ENCODE assay signal across 8 mouse cellular contexts in genomic region chr10:81560719-81561459, GRCm38 (mm10). TPM values are rescaled to one million over a fixed set of nuclear protein-coding genes. Genes with fewer than 3 reads are reported as not detected.
DNase-seq lines count a peak whose midpoint lies in the region; ATAC-seq and TF ChIP-seq lines count a peak whose summit lies in the region.

No protein-coding gene starts in this region.

- 9% methylated on average over 16 of the region's 16 CpGs for WGBS in intestine, embryonic 16.5 days
- WGBS in lung, adult 2 months, result 6% methylated on average over 16 of the region's 16 CpGs
- 23% methylated on average over 16 of the region's 16 CpGs for WGBS in neural tube, embryonic 15.5 days

- no peak for DNase-seq in left cerebral cortex, adult 2 months (ENCODE audit: extremely low spot score in 1 of 2, low spot score in 2 of 2)
- DNase-seq in left cerebral cortex, adult 11 months (ENCODE audit: low spot score), result no peak
- DNase-seq in lung, adult 2 months, result peak; percentile 49
- no peak for DNase-seq in urinary bladder, adult 2 months (ENCODE audit: low spot score)
- DNase-seq in gastrocnemius, adult 8-10 months (ENCODE audit: low spot score in 2 of 2), result no peak

- H3K9ac ChIP-seq in intestine, embryonic 16.5 days (ENCODE audit: low read depth, low read length), result peak overlapping the region; percentile 98
- peak overlapping the region; percentile 96 for H3K9ac ChIP-seq in neural tube, embryonic 15.5 days (replicated peaks)

- peaks cover 15% of the 10 kb centered on the region for H3K36me3 ChIP-seq in intestine, embryonic 16.5 days (ENCODE audit: control insufficient read depth, insufficient read depth, low read length)
- peaks cover 21% of the 10 kb centered on the region for H3K36me3 ChIP-seq in neural tube, embryonic 15.5 days

- no peak for TF ChIP-seq POLR2A in lung, adult 2 months (IDR thresholded peaks at IDR 0.05; ENCODE audit: borderline replicate concordance, extremely low read depth, low read depth, low read length)

- TF ChIP-seq CTCF in left cerebral cortex, adult 2 months (IDR thresholded peaks at IDR 0.05), result no peak
- no peak for TF ChIP-seq CTCF in lung, adult 2 months (IDR thresholded peaks at IDR 0.05; ENCODE audit: insufficient read depth, low read length)

- H3K4me2 ChIP-seq in intestine, embryonic 16.5 days (ENCODE audit: low read depth, low read length), result peak overlapping the region; percentile 88
- peak overlapping the region; percentile 92 for H3K4me2 ChIP-seq in neural tube, embryonic 15.5 days

- 0 out of 2 replicates have a peak, but pooled peaks have one; percentile 13 for ATAC-seq in erythroid progenitor cell, adult 5-6 weeks (replicated peaks; ENCODE audit: low FRiP score, poor library complexity, severe bottlenecking)
- peak; percentile 44 for ATAC-seq in intestine, embryonic 16.5 days
- ATAC-seq in neural tube, embryonic 15.5 days (ENCODE audit: low FRiP score), result no peak

- H3K27me3 ChIP-seq in intestine, embryonic 16.5 days (replicated peaks; ENCODE audit: control insufficient read depth, insufficient read depth, low read length), result no peaks in the 10 kb centered on the region
- H3K27me3 ChIP-seq in neural tube, embryonic 15.5 days (replicated peaks), result peaks cover 9% of the 10 kb centered on the region

- intact Hi-C loops in left cerebral cortex, adult 2 months (cut with DNase I), result no loop called here

- peak overlapping the region; percentile 84 for H3K4me3 ChIP-seq in left cerebral cortex, adult 2 months
- H3K4me3 ChIP-seq in intestine, embryonic 16.5 days (ENCODE audit: low read length), result peak overlapping the region; percentile 90
- H3K4me3 ChIP-seq in lung, adult 2 months (replicated peaks; ENCODE audit: extremely low read depth, low read depth, low read length), result peak overlapping the region; percentile 72
- H3K4me3 ChIP-seq in neural tube, embryonic 15.5 days (replicated peaks), result peak overlapping the region; percentile 86

- peak overlapping the region; percentile 99 for H3K27ac ChIP-seq in left cerebral cortex, adult 2 months
- peak overlapping the region; percentile 97 for H3K27ac ChIP-seq in intestine, embryonic 16.5 days (ENCODE audit: low read length)
- peak overlapping the region; percentile 86; the same call in 1 of the 2 replicates for H3K27ac ChIP-seq in neural tube, embryonic 15.5 days (replicated peaks)

- peaks cover 3% of the 10 kb centered on the region; the same call in 1 of the 2 replicates for H3K9me3 ChIP-seq in intestine, embryonic 16.5 days (ENCODE audit: control insufficient read depth, low read length)
- H3K9me3 ChIP-seq in neural tube, embryonic 15.5 days (replicated peaks), result no peaks in the 10 kb centered on the region

- peaks cover 52% of the 10 kb centered on the region for H3K4me1 ChIP-seq in intestine, embryonic 16.5 days (ENCODE audit: control insufficient read depth, insufficient read depth, low read length)
- peaks cover 24% of the 10 kb centered on the region for H3K4me1 ChIP-seq in lung, adult 2 months (ENCODE audit: control insufficient read depth, insufficient read depth, low read length)
- H3K4me1 ChIP-seq in neural tube, embryonic 15.5 days, result peaks cover 52% of the 10 kb centered on the region

RNA-seq across cellular contexts. Expression of gene Aes, which starts 1.6 kb away (rescaled TPM):
- 100 to 1,000 TPM; 637 to 727 TPM for total RNA-seq in left cerebral cortex, adult 2 months (2021)
- 103 and 116 TPM in 2 replicates for total RNA-seq in erythroid progenitor cell, adult 5-6 weeks (2015; ENCODE audit: low replicate concordance)
- total RNA-seq in erythroid progenitor cell, adult 5-6 weeks (2017; ENCODE audit: low replicate concordance), result 44.2 and 47.5 TPM in 2 replicates
- 473 and 518 TPM in 2 replicates for polyA plus RNA-seq in intestine, embryonic 16.5 days (2015; fragmentation: Nextera tagmentation; extraction: Ambion mirVana)
- 1,275 and 1,423 TPM in 2 replicates for polyA plus RNA-seq in lung, adult 2 months (2012; rRNA removed)
- 771 and 825 TPM in 2 replicates for polyA plus RNA-seq in neural tube, embryonic 15.5 days (2015; fragmentation: Nextera tagmentation; extraction: Ambion mirVana)
- 385 and 562 TPM in 2 replicates for polyA plus RNA-seq in urinary bladder, adult 2 months (2012; rRNA removed)
- 100 to 1,000 TPM; 851 to 988 (median 920) TPM for total RNA-seq in gastrocnemius, adult 8-10 months (2022)

RNA-seq across cellular contexts. Expression of gene Tle2, which starts 13.5 kb away (rescaled TPM):
- total RNA-seq in left cerebral cortex, adult 2 months (2021), result 10 to 100 TPM; 36.2 to 40.7 TPM
- not detected in 2 replicates for total RNA-seq in erythroid progenitor cell, adult 5-6 weeks (2015; ENCODE audit: low replicate concordance)
- not detected in 2 replicates for total RNA-seq in erythroid progenitor cell, adult 5-6 weeks (2017; ENCODE audit: low replicate concordance)
- 12.6 and 13.6 TPM in 2 replicates for polyA plus RNA-seq in intestine, embryonic 16.5 days (2015; fragmentation: Nextera tagmentation; extraction: Ambion mirVana)
- polyA plus RNA-seq in lung, adult 2 months (2012; rRNA removed), result 164 and 218 TPM in 2 replicates
- 41.8 and 49.9 TPM in 2 replicates for polyA plus RNA-seq in neural tube, embryonic 15.5 days (2015; fragmentation: Nextera tagmentation; extraction: Ambion mirVana)
- 67.4 and 93.4 TPM in 2 replicates for polyA plus RNA-seq in urinary bladder, adult 2 months (2012; rRNA removed)
- total RNA-seq in gastrocnemius, adult 8-10 months (2022), result 1 to 10 TPM; 3.1 to 4.3 (median 4.0) TPM

RNA-seq across cellular contexts. Expression of gene Gna11, which starts 15.9 kb away (rescaled TPM):
- total RNA-seq in left cerebral cortex, adult 2 months (2021), result 100 to 1,000 TPM; 106 to 110 TPM
- total RNA-seq in erythroid progenitor cell, adult 5-6 weeks (2015; ENCODE audit: low replicate concordance), result 7.2 and 11.3 TPM in 2 replicates
- 8.0 and 11.0 TPM in 2 replicates for total RNA-seq in erythroid progenitor cell, adult 5-6 weeks (2017; ENCODE audit: low replicate concordance)
- polyA plus RNA-seq in intestine, embryonic 16.5 days (2015; fragmentation: Nextera tagmentation; extraction: Ambion mirVana), result 296 and 339 TPM in 2 replicates
- polyA plus RNA-seq in lung, adult 2 months (2012; rRNA removed), result 114 and 117 TPM in 2 replicates
- polyA plus RNA-seq in neural tube, embryonic 15.5 days (2015; fragmentation: Nextera tagmentation; extraction: Ambion mirVana), result 91.1 and 102 TPM in 2 replicates
- 84.0 and 88.5 TPM in 2 replicates for polyA plus RNA-seq in urinary bladder, adult 2 months (2012; rRNA removed)
- total RNA-seq in gastrocnemius, adult 8-10 months (2022), result 10 to 100 TPM; 26.2 to 30.7 (median 28.4) TPM

RNA-seq across cellular contexts. Expression of gene Gna15, which starts 36.9 kb away (rescaled TPM):
- 1 to 10 TPM; 1.3 to 2.8 TPM for total RNA-seq in left cerebral cortex, adult 2 months (2021)
- 1.4 TPM in 1 of 2 replicates, not detected in the other for total RNA-seq in erythroid progenitor cell, adult 5-6 weeks (2015; ENCODE audit: low replicate concordance)
- 2.6 and 4.9 TPM in 2 replicates for total RNA-seq in erythroid progenitor cell, adult 5-6 weeks (2017; ENCODE audit: low replicate concordance)
- polyA plus RNA-seq in intestine, embryonic 16.5 days (2015; fragmentation: Nextera tagmentation; extraction: Ambion mirVana), result 1.1 and 1.5 TPM in 2 replicates
- polyA plus RNA-seq in lung, adult 2 months (2012; rRNA removed), result 8.5 and 9.5 TPM in 2 replicates
- polyA plus RNA-seq in neural tube, embryonic 15.5 days (2015; fragmentation: Nextera tagmentation; extraction: Ambion mirVana), result 1.7 and 2.6 TPM in 2 replicates
- 16.1 and 16.2 TPM in 2 replicates for polyA plus RNA-seq in urinary bladder, adult 2 months (2012; rRNA removed)
- under 1 TPM; 0.19 to 0.80 (median 0.24) TPM for total RNA-seq in gastrocnemius, adult 8-10 months (2022)

RNA-seq across cellular contexts. Expression of gene Tle6, which starts 40.0 kb away (rescaled TPM):
- 10 to 100 TPM; 10.3 to 12.9 TPM for total RNA-seq in left cerebral cortex, adult 2 months (2021)
- total RNA-seq in erythroid progenitor cell, adult 5-6 weeks (2015; ENCODE audit: low replicate concordance), result not detected in 2 replicates
- 4.1 TPM in 1 of 2 replicates, not detected in the other for total RNA-seq in erythroid progenitor cell, adult 5-6 weeks (2017; ENCODE audit: low replicate concordance)
- 21.0 and 22.7 TPM in 2 replicates for polyA plus RNA-seq in intestine, embryonic 16.5 days (2015; fragmentation: Nextera tagmentation; extraction: Ambion mirVana)
- polyA plus RNA-seq in lung, adult 2 months (2012; rRNA removed), result 33.3 and 41.6 TPM in 2 replicates
- polyA plus RNA-seq in neural tube, embryonic 15.5 days (2015; fragmentation: Nextera tagmentation; extraction: Ambion mirVana), result 5.7 and 7.3 TPM in 2 replicates
- polyA plus RNA-seq in urinary bladder, adult 2 months (2012; rRNA removed), result 38.1 and 47.5 TPM in 2 replicates
- total RNA-seq in gastrocnemius, adult 8-10 months (2022), result 1 to 10 TPM; 4.1 to 6.9 (median 5.3) TPM
